Mouse (Mus musculus): Measurements from ENCODE around the gene Dstyk. TPM values are rescaled to one million over a fixed set of nuclear protein-coding genes. Genes with fewer than 3 reads are reported as not detected.

Dstyk gene
- polyA plus RNA-seq, 1 experiment from 2014 or later = 15.2 TPM

DNA sequence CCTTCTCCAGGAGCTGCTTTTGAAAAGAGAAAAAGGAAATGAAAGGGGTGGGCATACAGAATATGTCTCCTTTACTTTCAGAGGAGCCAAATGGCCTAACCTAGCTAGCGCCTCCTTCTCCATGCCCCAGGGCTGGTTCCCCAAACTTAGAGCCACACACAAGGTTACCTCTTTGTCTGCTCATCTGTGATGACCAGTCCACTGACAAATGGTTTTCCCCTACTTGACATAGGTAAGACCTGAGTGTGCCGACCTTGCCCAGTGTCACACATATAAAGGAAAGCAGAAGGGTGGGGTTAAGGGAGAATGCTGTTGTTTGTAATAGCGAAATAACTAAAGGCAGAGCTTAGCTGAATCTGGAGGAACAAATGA is 42.5 kb upstream of the Dstyk start:
- H3K36me3 ChIP-seq (ENCODE audit: control insufficient read depth, insufficient read depth, low read length) = peaks cover 6% of the 10 kb centered on the region; the same call in 1 of the 2 replicates
- peaks cover 5% of the 10 kb centered on the region; the same call in 1 of the 2 replicates for H3K4me1 ChIP-seq (ENCODE audit: control insufficient read depth, insufficient read depth, low read length)

DNA sequence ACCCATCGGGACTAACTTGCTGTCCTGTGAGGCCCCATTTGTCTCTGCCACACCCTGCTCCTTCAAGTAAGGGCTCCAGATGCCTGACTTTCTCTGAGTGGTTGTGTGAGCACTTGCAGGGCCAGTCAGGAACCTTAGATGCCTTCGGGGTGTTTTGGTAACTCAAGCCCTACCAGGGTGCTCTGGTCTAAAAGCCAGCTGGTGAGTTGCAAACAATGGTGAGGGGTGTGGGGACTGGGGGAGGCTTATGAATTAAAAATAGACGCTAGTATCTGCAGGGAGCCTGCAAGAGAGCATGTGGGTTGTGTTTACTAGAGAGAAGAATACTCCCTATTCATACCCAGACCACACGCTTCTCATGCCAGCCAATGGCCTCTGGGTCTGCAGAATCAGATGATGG is 42.1 kb upstream of the Dstyk start:
- peaks cover 6% of the 10 kb centered on the region; the same call in 1 of the 2 replicates for H3K36me3 ChIP-seq (ENCODE audit: control insufficient read depth, insufficient read depth, low read length)

More for the DNA sequence above, 42.5 kb upstream of the Dstyk start:
- Histone ChIP-seq H3K9ac (ENCODE audit: low read length) (no peak overlapping the region), H3K4me2 (ENCODE audit: low read depth, severe bottlenecking) (no peak overlapping the region), H3K27ac (replicated peaks; ENCODE audit: low read depth, low read length) (no peak overlapping the region; the same call in 1 of the 2 replicates), H3K9me3 (ENCODE audit: control insufficient read depth, low read length) (no peaks in the 10 kb centered on the region), H3K27me3 (ENCODE audit: control insufficient read depth, insufficient read depth, low read length) (no peaks in the 10 kb centered on the region), H3K4me3 (ENCODE audit: low read depth, low read length) (no peak overlapping the region)
- WGBS = 76% methylated on average over 3 of the region's 3 CpGs
- DNase-seq (ENCODE audit: low spot score) (no peak), ATAC-seq (ENCODE audit: insufficient number of reproducible peaks, low FRiP score, low TSS enrichment, low read depth) (no peak)

DNA sequence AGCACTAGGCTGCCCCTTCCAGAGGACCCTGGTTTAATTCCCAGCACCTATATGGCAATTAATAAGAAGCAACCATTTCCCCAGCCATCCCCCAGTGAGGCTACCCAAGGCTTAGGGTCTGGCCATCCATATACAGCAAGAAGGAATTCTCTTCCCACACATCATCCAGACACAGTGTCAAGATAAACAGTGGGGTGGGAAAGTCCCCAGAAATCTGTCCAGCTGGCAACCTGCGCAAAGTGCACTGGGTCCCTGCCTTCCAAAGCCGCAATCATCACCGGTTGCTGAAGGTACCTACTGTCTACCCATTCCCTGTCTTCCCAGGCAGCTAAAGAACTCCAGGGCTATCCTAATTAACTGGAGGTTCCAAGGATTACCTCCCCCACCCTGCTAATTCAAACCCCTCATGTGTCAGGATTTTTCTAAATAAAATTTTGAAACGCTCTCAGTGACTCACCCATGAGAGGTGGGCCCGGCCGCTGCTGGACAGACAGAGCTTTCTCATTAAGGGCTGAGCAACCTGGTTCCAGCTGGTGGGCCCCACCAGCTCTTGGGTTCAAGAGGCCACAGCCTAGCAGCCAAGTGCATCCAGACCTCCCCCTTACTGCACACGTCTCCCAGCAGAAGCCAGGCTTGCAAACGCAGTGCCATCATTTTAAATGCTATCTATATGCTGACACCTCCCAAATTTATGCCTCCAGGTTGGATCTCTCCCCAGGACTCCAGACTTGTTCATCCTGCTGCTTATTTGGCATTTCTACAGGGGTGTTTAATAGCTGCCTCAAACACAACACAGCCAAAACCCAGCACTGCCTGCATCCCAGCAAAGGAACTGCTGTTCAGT is 40.9 kb upstream of the Dstyk start:
- WGBS = 61% methylated on average over 8 of the region's 8 CpGs
- DNase-seq (ENCODE audit: low spot score) = no peak
- no peak overlapping the region; the same call in 1 of the 2 replicates for H3K27ac ChIP-seq (replicated peaks; ENCODE audit: low read depth, low read length)

More for the DNA sequence above, 42.1 kb upstream of the Dstyk start:
- H3K4me1 ChIP-seq (ENCODE audit: control insufficient read depth, insufficient read depth, low read length) = peaks cover 5% of the 10 kb centered on the region; the same call in 1 of the 2 replicates
- no peaks in the 10 kb centered on the region for H3K27me3 ChIP-seq (ENCODE audit: control insufficient read depth, insufficient read depth, low read length)
- ATAC-seq (ENCODE audit: insufficient number of reproducible peaks, low FRiP score, low TSS enrichment, low read depth) (no peak), DNase-seq (ENCODE audit: low spot score) (no peak)
- H3K4me2 ChIP-seq (ENCODE audit: low read depth, severe bottlenecking) = no peak overlapping the region
- H3K9me3 ChIP-seq (ENCODE audit: control insufficient read depth, low read length) = no peaks in the 10 kb centered on the region
- 49% methylated on average over 4 of the region's 4 CpGs for WGBS
- H3K27ac ChIP-seq (replicated peaks; ENCODE audit: low read depth, low read length) = no peak overlapping the region; the same call in 1 of the 2 replicates
- H3K9ac ChIP-seq (ENCODE audit: low read length) = no peak overlapping the region
- no peak overlapping the region for H3K4me3 ChIP-seq (ENCODE audit: low read depth, low read length)

DNA sequence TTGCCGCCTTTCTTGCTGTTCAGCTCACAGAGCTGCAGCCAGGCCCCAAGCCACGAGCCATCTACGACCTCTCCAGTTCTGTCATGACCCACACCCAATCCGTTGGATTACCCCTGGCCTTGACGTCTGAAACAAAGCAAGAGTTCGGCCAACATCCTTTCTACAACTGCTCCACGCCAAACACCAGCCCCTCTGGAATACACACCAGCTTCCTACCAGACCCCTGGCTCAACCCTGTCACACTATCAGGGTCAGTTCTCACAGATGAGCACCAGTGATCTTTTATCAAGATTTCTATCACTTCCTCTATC is 40.3 kb upstream of the Dstyk start:
- Histone ChIP-seq H3K9me3 (ENCODE audit: control insufficient read depth, low read length) (no peaks in the 10 kb centered on the region), H3K4me2 (ENCODE audit: low read depth, severe bottlenecking) (no peak overlapping the region), H3K9ac (ENCODE audit: low read length) (no peak overlapping the region; the same call in 1 of the 2 replicates), H3K27ac (replicated peaks; ENCODE audit: low read depth, low read length) (no peak overlapping the region; the same call in 1 of the 2 replicates), H3K27me3 (ENCODE audit: control insufficient read depth, insufficient read depth, low read length) (no peaks in the 10 kb centered on the region), H3K4me3 (ENCODE audit: low read depth, low read length) (no peak overlapping the region), H3K36me3 (ENCODE audit: control insufficient read depth, insufficient read depth, low read length) (no peaks in the 10 kb centered on the region), H3K4me1 (ENCODE audit: control insufficient read depth, insufficient read depth, low read length) (peaks cover 5% of the 10 kb centered on the region; the same call in 1 of the 2 replicates)
- WGBS = 63% methylated on average over 7 of the region's 7 CpGs
- DNase-seq (ENCODE audit: low spot score) (no peak), ATAC-seq (ENCODE audit: insufficient number of reproducible peaks, low FRiP score, low TSS enrichment, low read depth) (no peak)

More for the DNA sequence above, 40.9 kb upstream of the Dstyk start:
- Histone ChIP-seq H3K9me3 (ENCODE audit: control insufficient read depth, low read length) (no peaks in the 10 kb centered on the region), H3K4me2 (ENCODE audit: low read depth, severe bottlenecking) (no peak overlapping the region), H3K9ac (ENCODE audit: low read length) (no peak overlapping the region; the same call in 1 of the 2 replicates), H3K4me3 (ENCODE audit: low read depth, low read length) (no peak overlapping the region), H3K36me3 (ENCODE audit: control insufficient read depth, insufficient read depth, low read length) (0 out of 2 replicates have a peak, but pooled peaks cover 2% of the 10 kb centered on the region), H3K4me1 (ENCODE audit: control insufficient read depth, insufficient read depth, low read length) (peaks cover 5% of the 10 kb centered on the region; the same call in 1 of the 2 replicates), H3K27me3 (ENCODE audit: control insufficient read depth, insufficient read depth, low read length) (no peaks in the 10 kb centered on the region)
- no peak for ATAC-seq (ENCODE audit: insufficient number of reproducible peaks, low FRiP score, low TSS enrichment, low read depth)

DNA sequence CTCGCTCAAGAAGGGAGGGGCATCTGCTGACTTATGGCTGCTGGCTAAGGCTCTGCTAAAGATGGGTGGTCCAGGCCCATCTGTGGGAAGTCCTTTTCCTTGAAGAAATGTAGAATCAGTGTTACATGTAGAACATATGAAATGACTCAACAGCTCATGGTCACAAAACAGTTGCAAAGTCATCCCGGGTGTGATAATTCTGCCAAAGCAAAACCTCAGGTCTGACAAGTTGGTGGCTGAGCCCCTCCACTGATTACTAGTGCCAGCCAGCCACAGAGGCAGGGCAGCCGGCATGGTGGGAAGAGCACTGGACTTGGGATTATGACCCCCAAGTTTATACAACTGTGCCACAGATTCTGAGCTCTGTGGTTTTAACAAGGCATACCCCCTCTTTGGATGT is 39.5 kb upstream of the Dstyk start:
- Histone ChIP-seq H3K4me2 (ENCODE audit: low read depth, severe bottlenecking) (no peak overlapping the region), H3K9me3 (ENCODE audit: control insufficient read depth, low read length) (no peaks in the 10 kb centered on the region), H3K27ac (replicated peaks; ENCODE audit: low read depth, low read length) (no peak overlapping the region), H3K9ac (ENCODE audit: low read length) (no peak overlapping the region), H3K27me3 (ENCODE audit: control insufficient read depth, insufficient read depth, low read length) (no peaks in the 10 kb centered on the region), H3K4me3 (ENCODE audit: low read depth, low read length) (no peak overlapping the region), H3K36me3 (ENCODE audit: control insufficient read depth, insufficient read depth, low read length) (no peaks in the 10 kb centered on the region), H3K4me1 (ENCODE audit: control insufficient read depth, insufficient read depth, low read length) (peaks cover 5% of the 10 kb centered on the region; the same call in 1 of the 2 replicates)
- DNase-seq (ENCODE audit: low spot score) (no peak), ATAC-seq (ENCODE audit: insufficient number of reproducible peaks, low FRiP score, low TSS enrichment, low read depth) (no peak)
- 82% methylated on average over 3 of the region's 3 CpGs for WGBS

DNA sequence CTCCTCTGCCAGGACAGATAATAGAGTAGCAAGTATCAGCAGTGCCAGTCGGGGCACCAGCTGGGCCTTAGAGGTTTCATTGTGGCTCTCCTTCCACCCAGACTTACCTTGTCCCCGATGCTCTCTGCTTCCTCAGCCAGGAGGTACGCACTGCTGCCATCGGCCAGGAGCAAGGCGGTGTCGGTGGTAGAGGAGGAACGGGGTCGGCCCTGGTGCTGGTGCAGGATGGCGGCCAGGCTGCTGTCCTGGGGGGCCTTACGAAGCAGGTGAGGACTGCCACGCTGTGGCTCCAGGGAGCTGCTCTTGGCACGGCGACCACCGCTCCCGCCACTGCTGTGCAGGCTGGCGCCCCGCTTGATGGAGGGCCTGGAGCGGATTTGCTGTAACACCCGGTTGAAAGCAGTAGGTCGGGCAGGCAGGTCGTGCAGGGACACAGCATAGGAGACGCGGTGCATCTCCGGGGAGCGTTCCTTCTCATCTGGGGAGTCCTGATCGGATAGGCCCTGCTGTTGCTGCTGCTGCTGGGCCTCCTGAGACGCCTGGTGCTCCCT is 36.7 kb upstream of the Dstyk start:
- Histone ChIP-seq H3K27ac (replicated peaks; ENCODE audit: low read depth, low read length) (no peak overlapping the region), H3K27me3 (ENCODE audit: control insufficient read depth, insufficient read depth, low read length) (no peaks in the 10 kb centered on the region), H3K9ac (ENCODE audit: low read length) (no peak overlapping the region), H3K4me2 (ENCODE audit: low read depth, severe bottlenecking) (no peak overlapping the region), H3K9me3 (ENCODE audit: control insufficient read depth, low read length) (no peaks in the 10 kb centered on the region), H3K4me1 (ENCODE audit: control insufficient read depth, insufficient read depth, low read length) (peaks cover 15% of the 10 kb centered on the region), H3K4me3 (ENCODE audit: low read depth, low read length) (no peak overlapping the region), H3K36me3 (ENCODE audit: control insufficient read depth, insufficient read depth, low read length) (no peaks in the 10 kb centered on the region)
- no peak for DNase-seq (ENCODE audit: low spot score)
- ATAC-seq (ENCODE audit: insufficient number of reproducible peaks, low FRiP score, low TSS enrichment, low read depth) = no peak
- 90% methylated on average over 27 of the region's 27 CpGs for WGBS

DNA sequence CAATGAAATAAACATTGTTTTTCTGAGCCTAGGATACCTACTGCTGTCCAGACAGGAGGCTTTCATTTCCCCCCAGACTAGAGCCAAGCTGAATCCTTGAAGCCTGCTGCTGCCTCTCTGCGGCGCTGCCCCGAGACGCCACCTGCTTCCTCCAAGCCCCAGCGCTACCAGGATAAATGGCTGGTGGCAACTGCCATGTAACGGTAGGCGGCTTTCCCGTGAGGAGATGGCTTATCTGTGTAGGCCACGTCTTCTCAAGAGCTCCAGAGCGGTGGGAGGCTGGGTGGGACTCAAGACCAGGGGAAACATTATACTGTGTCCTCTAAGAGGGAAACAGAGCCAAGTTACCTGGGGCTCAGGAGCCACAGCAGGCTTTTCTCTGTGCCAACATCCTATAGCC is 35.4 kb upstream of the Dstyk start:
- H3K9me3 ChIP-seq (ENCODE audit: control insufficient read depth, low read length) = no peaks in the 10 kb centered on the region
- no peaks in the 10 kb centered on the region for H3K27me3 ChIP-seq (ENCODE audit: control insufficient read depth, insufficient read depth, low read length)
- H3K27ac ChIP-seq (replicated peaks; ENCODE audit: low read depth, low read length) = no peak overlapping the region
- ATAC-seq (ENCODE audit: insufficient number of reproducible peaks, low FRiP score, low TSS enrichment, low read depth) = no peak
- no peak overlapping the region for H3K4me2 ChIP-seq (ENCODE audit: low read depth, severe bottlenecking)
- 81% methylated on average over 10 of the region's 10 CpGs for WGBS
- no peak overlapping the region for H3K9ac ChIP-seq (ENCODE audit: low read length)
- no peak overlapping the region for H3K4me3 ChIP-seq (ENCODE audit: low read depth, low read length)
- H3K36me3 ChIP-seq (ENCODE audit: control insufficient read depth, insufficient read depth, low read length) = no peaks in the 10 kb centered on the region
- no peak for DNase-seq (ENCODE audit: low spot score)
- peaks cover 12% of the 10 kb centered on the region for H3K4me1 ChIP-seq (ENCODE audit: control insufficient read depth, insufficient read depth, low read length)

DNA sequence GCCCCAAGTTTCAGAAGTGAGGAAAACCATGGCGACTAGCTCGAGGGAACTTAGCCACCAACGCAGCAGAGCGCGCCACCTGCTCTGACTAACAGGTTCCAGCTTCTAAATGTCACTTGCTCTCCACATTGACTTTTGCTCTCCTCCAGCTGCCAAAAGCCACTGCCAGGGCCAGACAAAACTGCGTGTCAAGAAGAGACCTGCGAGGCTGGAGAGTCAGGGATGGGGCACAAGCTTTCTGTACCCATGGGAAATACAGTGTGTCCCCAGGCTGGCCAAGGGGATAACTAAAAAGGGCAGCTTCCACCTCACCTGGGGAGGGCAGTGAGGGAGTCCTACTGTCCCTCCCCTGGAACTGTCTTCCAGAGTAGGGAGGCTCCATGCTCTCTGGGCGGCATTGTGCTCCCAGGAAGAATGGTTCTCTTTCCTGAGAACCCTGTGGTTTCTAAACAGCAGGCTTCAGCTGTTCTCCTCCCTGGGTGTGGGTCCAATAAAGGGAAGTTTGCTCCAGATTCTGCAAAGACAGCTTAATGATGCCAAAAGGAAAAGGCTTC is 33.3 kb upstream of the Dstyk start:
- peaks cover 19% of the 10 kb centered on the region for H3K4me1 ChIP-seq (ENCODE audit: control insufficient read depth, insufficient read depth, low read length)
- ATAC-seq (ENCODE audit: insufficient number of reproducible peaks, low FRiP score, low TSS enrichment, low read depth) (no peak), DNase-seq (ENCODE audit: low spot score) (no peak)
- 89% methylated on average over 8 of the region's 8 CpGs for WGBS
- H3K27ac ChIP-seq (replicated peaks; ENCODE audit: low read depth, low read length) = no peak overlapping the region
- H3K9me3 ChIP-seq (ENCODE audit: control insufficient read depth, low read length) = no peaks in the 10 kb centered on the region
- H3K9ac ChIP-seq (ENCODE audit: low read length) = no peak overlapping the region
- no peak overlapping the region for H3K4me2 ChIP-seq (ENCODE audit: low read depth, severe bottlenecking)
- H3K4me3 ChIP-seq (ENCODE audit: low read depth, low read length) = no peak overlapping the region
- H3K27me3 ChIP-seq (ENCODE audit: control insufficient read depth, insufficient read depth, low read length) = no peaks in the 10 kb centered on the region
- no peaks in the 10 kb centered on the region for H3K36me3 ChIP-seq (ENCODE audit: control insufficient read depth, insufficient read depth, low read length)

Measured in limb, embryonic 11.5 days (tissue).